Mouse (Mus musculus) spleen, adult 2 months (tissue): ENCODE results near the gene Mfsd4b1.

ENCODE experiments used
- CTCF ChIP-seq: fragments of 200-500 bp; IDR thresholded peaks from 2 replicates; pipeline ENCODE4 v1.5.1; 2011; ENCODE audit warnings: mild to moderate bottlenecking, inconsistent platforms; ENCODE audit not compliant: insufficient read depth, insufficient read length, insufficient replicate concordance; ENCODE audit errors: extremely low read depth
- POLR2A ChIP-seq: fragments of 200-500 bp; IDR thresholded peaks from 2 replicates; pipeline ENCODE4 v1.6.1; 2011; ENCODE audit warnings: low read depth, low read length, inconsistent platforms

- TF ChIP-seq CTCF (no peak), POLR2A (no peak)
Measured at GRCm38 (mm10) chr10:40006963-40007362, 18.1 kb downstream of the Mfsd4b1 start.
